Mouse (Mus musculus) lung, postnatal 0 days (tissue): ENCODE measurements around the gene Tcf3.

Experiments used
- CTCF ChIP-seq: IDR thresholded peaks from 2 replicates; pipeline ENCODE4 v1.5.1; 2016; ENCODE audit warnings: antibody characterized with exemption, mild to moderate bottlenecking
- EP300 ChIP-seq: IDR thresholded peaks from 2 replicates; pipeline ENCODE4 v1.6.1; 2016; ENCODE audit warnings: antibody characterized with exemption, mild to moderate bottlenecking, control low read depth

GRCm38 (mm10) chr10:80453601-80454000 is 20.2 kb upstream of the Tcf3 start:
- TF ChIP-seq CTCF (no peak), EP300 (no peak)
